Mouse (Mus musculus): Measurements from ENCODE around the gene Mrpl18.

DNA sequence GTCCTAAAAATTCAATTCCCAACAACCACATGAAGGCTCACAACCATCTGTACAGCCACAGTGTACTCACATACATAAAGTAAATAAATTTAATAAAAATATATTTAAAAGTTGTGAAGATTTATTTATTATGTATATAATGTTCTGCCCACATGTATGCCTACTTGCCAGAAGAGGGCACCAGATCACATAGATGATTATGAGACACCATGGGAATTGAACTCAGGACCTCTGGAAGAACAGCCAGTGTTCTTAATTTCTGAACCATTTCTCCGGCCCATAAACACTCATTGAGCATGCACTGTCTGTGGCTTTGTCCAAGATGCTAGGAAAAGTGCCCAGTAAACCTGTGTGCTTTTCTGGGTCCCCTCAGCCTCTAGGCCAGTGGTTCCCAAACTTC, 34.9 kb downstream of the Mrpl18 start:
- TF ChIP-seq CTCF (IDR thresholded peaks at IDR 0.05; ENCODE audit: low read depth, low read length) (no peak), POLR2A (IDR thresholded peaks at IDR 0.05; ENCODE audit: extremely low read depth, insufficient read depth, low read length) (no peak)
